Mouse (Mus musculus): Measurements from ENCODE around the gene Zfp697. TPM values are rescaled to one million over a fixed set of nuclear protein-coding genes. Genes with fewer than 3 reads are reported as not detected.
A peak's percentile ranks its signal among the peaks of the same experiment; 100 is the strongest.

Zfp697 gene
- total RNA-seq (2014; rRNA removed) (39.5 and 45.9 TPM in 2 replicates), polyA plus RNA-seq (2015; fragmentation: Nextera tagmentation; extraction: Ambion mirVana) (18.1 and 18.7 TPM in 2 replicates)

GRCm38 (mm10) chr3:98382246-98382939 is at the start of gene Zfp697:
Gene Zfp697 (plus strand): TSS chr3:98382461.
- H3K4me1 ChIP-seq (ENCODE audit: insufficient read depth, low read length), result peaks cover 13% of the 10 kb centered on the region; the same call in 1 of the 2 replicates
- DNase-seq (ENCODE audit: low spot score) (peak; percentile 91), ATAC-seq (ENCODE audit: low FRiP score) (peak; percentile 91)
- H3K27me3 ChIP-seq (ENCODE audit: insufficient read depth, low read length), result no peaks in the 10 kb centered on the region
- H3K36me3 ChIP-seq (ENCODE audit: insufficient read depth, low read length), result no peaks in the 10 kb centered on the region
- H3K4me3 ChIP-seq (ENCODE audit: low read depth, low read length), result peak within 1 kb of the TSS; percentile 89
- TF ChIP-seq CTCF (IDR thresholded peaks at IDR 0.05), result peak; percentile 67
- H3K27ac ChIP-seq (ENCODE audit: low read depth, low read length), result peak within 1 kb of the TSS; percentile 94
- no peaks in the 10 kb centered on the region for H3K9me3 ChIP-seq (ENCODE audit: low read length)
- peak within 1 kb of the TSS; percentile 93 for H3K9ac ChIP-seq (replicated peaks; ENCODE audit: low read length, poor library complexity, severe bottlenecking)
- H3K4me2 ChIP-seq (ENCODE audit: low read depth, low read length, poor library complexity, severe bottlenecking), result peak within 1 kb of the TSS; percentile 86
- WGBS, result under 1% methylated on average over 42 of the region's 42 CpGs

GRCm38 (mm10) chr3:98334010-98334409 is 48.3 kb upstream of the Zfp697 start:
- Histone ChIP-seq H3K4me2 (ENCODE audit: low read depth, low read length, poor library complexity, severe bottlenecking) (no peak overlapping the region), H3K36me3 (ENCODE audit: insufficient read depth, low read length) (no peaks in the 10 kb centered on the region), H3K9me3 (ENCODE audit: low read length) (no peaks in the 10 kb centered on the region), H3K4me1 (ENCODE audit: insufficient read depth, low read length) (peaks cover 7% of the 10 kb centered on the region; the same call in 1 of the 2 replicates), H3K9ac (replicated peaks; ENCODE audit: low read length, poor library complexity, severe bottlenecking) (no peak overlapping the region), H3K27ac (ENCODE audit: low read depth, low read length) (no peak overlapping the region), H3K27me3 (ENCODE audit: insufficient read depth, low read length) (0 out of 2 replicates have a peak, but pooled peaks cover 1% of the 10 kb centered on the region), H3K4me3 (ENCODE audit: low read depth, low read length) (no peak overlapping the region)
- TF ChIP-seq CTCF (IDR thresholded peaks at IDR 0.05), result no peak
- 88% methylated on average over 2 of the region's 2 CpGs for WGBS
- no peak for ATAC-seq (ENCODE audit: low FRiP score)
- DNase-seq (ENCODE audit: low spot score), result no peak

DNA sequence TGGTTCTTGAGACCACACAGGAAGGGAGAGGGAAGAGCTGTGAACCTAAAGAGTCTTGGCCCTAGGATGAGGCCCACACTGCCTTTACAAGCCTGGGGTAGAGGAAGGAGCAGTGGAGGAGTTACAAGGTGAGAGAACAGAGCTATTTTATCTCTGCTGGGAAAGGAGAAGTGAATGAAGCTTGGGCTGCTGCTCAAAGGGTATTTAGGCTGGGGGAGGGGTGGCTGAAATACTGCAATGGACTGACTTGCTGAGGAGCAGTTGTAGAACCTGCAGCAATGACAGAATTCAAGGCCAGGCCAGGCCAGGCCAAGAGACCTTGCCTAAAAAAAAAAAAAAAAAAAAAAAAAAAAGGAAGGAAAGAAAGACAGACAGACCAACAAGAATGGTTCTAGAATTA is 46.9 kb upstream of the Zfp697 start:
- no peak overlapping the region for H3K4me3 ChIP-seq (ENCODE audit: low read depth, low read length)
- no peak overlapping the region; the same call in 1 of the 2 replicates for H3K27ac ChIP-seq (ENCODE audit: low read depth, low read length)
- peaks cover 7% of the 10 kb centered on the region; the same call in 1 of the 2 replicates for H3K4me1 ChIP-seq (ENCODE audit: insufficient read depth, low read length)
- TF ChIP-seq CTCF (IDR thresholded peaks at IDR 0.05), result no peak
- DNase-seq (ENCODE audit: low spot score) (no peak), ATAC-seq (ENCODE audit: low FRiP score) (no peak)
- H3K9ac ChIP-seq (replicated peaks; ENCODE audit: low read length, poor library complexity, severe bottlenecking), result no peak overlapping the region
- 0 out of 2 replicates have a peak, but pooled peaks cover 3% of the 10 kb centered on the region for H3K27me3 ChIP-seq (ENCODE audit: insufficient read depth, low read length)
- H3K4me2 ChIP-seq (ENCODE audit: low read depth, low read length, poor library complexity, severe bottlenecking), result no peak overlapping the region
- H3K36me3 ChIP-seq (ENCODE audit: insufficient read depth, low read length), result no peaks in the 10 kb centered on the region
- H3K9me3 ChIP-seq (ENCODE audit: low read length), result no peaks in the 10 kb centered on the region

DNA sequence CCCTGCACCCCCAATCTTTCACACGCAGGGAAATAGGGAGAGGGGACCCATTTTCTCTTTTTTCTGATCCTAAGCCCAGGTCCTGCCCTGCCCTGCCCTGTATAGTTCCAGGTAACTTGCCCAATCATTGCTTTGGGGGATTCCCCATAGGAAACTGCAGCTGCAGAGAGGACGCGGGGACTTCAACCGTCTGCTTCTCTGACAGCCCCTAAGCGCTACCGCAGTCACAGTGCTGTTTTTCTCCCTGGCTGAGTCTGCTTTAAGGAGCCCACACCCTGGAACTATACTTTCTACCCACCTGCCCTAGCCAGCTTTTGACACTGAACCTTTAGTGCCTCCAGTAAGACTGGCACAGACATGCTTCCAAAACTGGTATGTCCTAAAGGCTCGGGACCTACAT is 46.4 kb upstream of the Zfp697 start:
- no peak overlapping the region for H3K9ac ChIP-seq (replicated peaks; ENCODE audit: low read length, poor library complexity, severe bottlenecking)
- 59% methylated on average over 7 of the region's 7 CpGs for WGBS
- no peak for ATAC-seq (ENCODE audit: low FRiP score)
- H3K27ac ChIP-seq (ENCODE audit: low read depth, low read length), result no peak overlapping the region
- no peak for TF ChIP-seq CTCF (IDR thresholded peaks at IDR 0.05)
- peaks cover 7% of the 10 kb centered on the region; the same call in 1 of the 2 replicates for H3K4me1 ChIP-seq (ENCODE audit: insufficient read depth, low read length)
- DNase-seq (ENCODE audit: low spot score), result no peak
- no peaks in the 10 kb centered on the region for H3K9me3 ChIP-seq (ENCODE audit: low read length)
- 0 out of 2 replicates have a peak, but pooled peaks cover 3% of the 10 kb centered on the region for H3K27me3 ChIP-seq (ENCODE audit: insufficient read depth, low read length)
- no peaks in the 10 kb centered on the region for H3K36me3 ChIP-seq (ENCODE audit: insufficient read depth, low read length)
- H3K4me3 ChIP-seq (ENCODE audit: low read depth, low read length), result no peak overlapping the region
- no peak overlapping the region for H3K4me2 ChIP-seq (ENCODE audit: low read depth, low read length, poor library complexity, severe bottlenecking)

GRCm38 (mm10) chr3:98336661-98337654 is 45.3 kb upstream of the Zfp697 start:
- Histone ChIP-seq H3K4me2 (ENCODE audit: low read depth, low read length, poor library complexity, severe bottlenecking) (peak overlapping the region; percentile 98), H3K36me3 (ENCODE audit: insufficient read depth, low read length) (no peaks in the 10 kb centered on the region), H3K4me3 (ENCODE audit: low read depth, low read length) (no peak overlapping the region), H3K4me1 (ENCODE audit: insufficient read depth, low read length) (peaks cover 7% of the 10 kb centered on the region; the same call in 1 of the 2 replicates), H3K27me3 (ENCODE audit: insufficient read depth, low read length) (0 out of 2 replicates have a peak, but pooled peaks cover 3% of the 10 kb centered on the region), H3K9ac (replicated peaks; ENCODE audit: low read length, poor library complexity, severe bottlenecking) (0 out of 2 replicates have a peak overlapping the region, but pooled peaks have one; percentile 24), H3K9me3 (ENCODE audit: low read length) (no peaks in the 10 kb centered on the region), H3K27ac (ENCODE audit: low read depth, low read length) (peak overlapping the region; percentile 43; the same call in 1 of the 2 replicates)
- ATAC-seq (ENCODE audit: low FRiP score) (peak; percentile 61), DNase-seq (ENCODE audit: low spot score) (peak; percentile 78)
- WGBS, result 49% methylated on average over 22 of the region's 22 CpGs
- TF ChIP-seq CTCF (IDR thresholded peaks at IDR 0.05), result no peak
